Mouse (Mus musculus): ENCODE results near the gene Mkln1. TPM values are rescaled to one million over a fixed set of nuclear protein-coding genes. Genes with fewer than 3 reads are reported as not detected.

The Mkln1 gene
- polyA plus RNA-seq, 1 experiment from 2014 or later, result 208 TPM

Other genes with a start within 250 kb of the Mkln1 start
- gene Podxl, start 165.2 kb downstream of the Mkln1 start, polyA plus RNA-seq (2014; fragmentation: Nextera tagmentation; extraction: Ambion mirVana), result 10.8 and 11.0 TPM in 2 replicates

Measured in neural tube, embryonic 11.5 days (tissue).